Mouse (Mus musculus): Measurements from ENCODE around the gene Ifit1bl1. TPM values are rescaled to one million over a fixed set of nuclear protein-coding genes. Genes with fewer than 3 reads are reported as not detected.
A peak's percentile ranks its signal among the peaks of the same experiment; 100 is the strongest.

Ifit1bl1 gene
- polyA plus RNA-seq, 1 experiment from 2014 or later = 0.75 TPM

DNA sequence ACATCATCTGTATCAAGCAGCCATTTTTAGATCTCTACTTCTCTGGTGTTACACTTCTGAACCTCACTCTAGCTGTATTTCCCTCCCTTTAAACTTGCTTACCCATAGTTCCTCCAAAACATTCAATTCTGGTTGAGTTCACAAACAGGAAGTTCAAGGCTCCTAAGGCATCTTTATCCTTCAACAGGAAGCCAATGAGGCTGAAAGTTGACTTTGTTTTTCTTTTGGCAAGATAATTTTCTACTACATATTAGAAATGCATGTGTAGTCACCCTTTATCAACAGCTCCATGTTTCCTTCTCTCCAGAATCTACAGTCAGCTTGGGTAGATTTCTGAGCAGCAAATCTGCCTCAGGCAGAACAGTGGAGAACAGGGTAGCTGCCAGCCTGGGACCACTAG lies 39.2 kb downstream of the Ifit1bl1 start:
- no peak for TF ChIP-seq CTCF (IDR thresholded peaks at IDR 0.05; ENCODE audit: low read depth)
- 0 out of 2 replicates have a peak, but pooled peaks have one; percentile 29 for TF ChIP-seq EP300 (IDR thresholded peaks at IDR 0.05; ENCODE audit: low read depth)
- ATAC-seq = no peak
- DNase-seq = no peak

DNA sequence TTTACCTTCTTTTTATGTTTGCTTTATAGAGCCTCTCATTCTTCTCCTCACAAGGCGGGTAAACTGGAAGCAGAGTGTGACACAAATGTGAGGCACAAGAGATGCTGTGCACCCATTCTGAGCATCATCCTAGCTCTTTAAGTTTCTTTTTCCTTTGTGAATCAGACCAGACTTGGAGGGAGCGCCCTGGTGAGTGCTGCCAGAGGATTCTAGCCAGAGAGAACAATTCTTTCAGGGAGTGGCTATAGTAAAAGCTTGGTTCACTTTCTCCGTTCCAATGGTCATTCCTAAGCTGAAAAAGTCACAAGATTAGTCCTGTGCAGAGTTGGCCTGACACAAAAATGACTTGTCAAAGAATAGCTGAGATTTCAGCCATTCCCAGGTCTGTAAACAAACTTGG lies 45.1 kb downstream of the Ifit1bl1 start:
- no peak overlapping the region for H3K27ac ChIP-seq (ENCODE audit: low read depth)
- no peak overlapping the region for H3K9ac ChIP-seq (replicated peaks)
- TF ChIP-seq CTCF (IDR thresholded peaks at IDR 0.05; ENCODE audit: low read depth) (no peak), EP300 (IDR thresholded peaks at IDR 0.05; ENCODE audit: low read depth) (no peak)
- ATAC-seq (no peak), DNase-seq (no peak)
- no peaks in the 10 kb centered on the region for H3K9me3 ChIP-seq (ENCODE audit: low read length)
- H3K27me3 ChIP-seq (ENCODE audit: insufficient read depth, low read length) = no peaks in the 10 kb centered on the region
- peaks cover 7% of the 10 kb centered on the region; the same call in 1 of the 2 replicates for H3K4me1 ChIP-seq (ENCODE audit: insufficient read depth)
- 73% methylated on average over 3 of the region's 3 CpGs for WGBS (ENCODE audit: insufficient replicate concordance)
- H3K4me3 ChIP-seq (ENCODE audit: low read depth, low read length) = no peak overlapping the region
- H3K36me3 ChIP-seq (replicated peaks; ENCODE audit: insufficient read depth, low read length) = no peaks in the 10 kb centered on the region
- H3K4me2 ChIP-seq (ENCODE audit: low read depth, low read length) = no peak overlapping the region

More for the DNA sequence above, 39.2 kb downstream of the Ifit1bl1 start:
- H3K27ac ChIP-seq (ENCODE audit: low read depth) = peak overlapping the region; percentile 12; the same call in 1 of the 2 replicates
- no peaks in the 10 kb centered on the region for H3K27me3 ChIP-seq (ENCODE audit: insufficient read depth, low read length)
- H3K9ac ChIP-seq (replicated peaks) = no peak overlapping the region
- no peaks in the 10 kb centered on the region for H3K4me1 ChIP-seq (ENCODE audit: insufficient read depth)
- no peak overlapping the region for H3K4me3 ChIP-seq (ENCODE audit: low read depth, low read length)
- H3K4me2 ChIP-seq (ENCODE audit: low read depth, low read length) = no peak overlapping the region
- H3K9me3 ChIP-seq (ENCODE audit: low read length) = no peaks in the 10 kb centered on the region
- no peaks in the 10 kb centered on the region for H3K36me3 ChIP-seq (replicated peaks; ENCODE audit: insufficient read depth, low read length)

DNA sequence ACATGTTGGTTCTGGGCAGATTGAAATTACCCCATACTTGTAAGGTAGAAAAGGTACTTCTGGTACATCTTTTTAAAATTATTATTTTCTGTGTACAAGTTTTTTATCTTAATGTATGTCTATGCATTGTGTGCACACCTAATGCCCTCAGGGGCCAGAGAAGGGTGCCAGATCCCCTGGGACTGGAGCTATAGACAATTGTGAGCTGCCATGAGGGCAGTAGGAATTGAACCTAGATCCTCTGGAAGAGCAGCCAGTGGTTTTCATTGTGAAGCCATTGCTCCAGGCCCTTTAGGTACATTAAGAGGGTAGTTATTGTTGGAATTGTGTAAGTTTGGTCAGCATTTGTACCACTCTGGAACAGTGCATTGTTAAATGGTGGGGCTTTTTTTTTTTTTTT lies 47.7 kb downstream of the Ifit1bl1 start:
- ATAC-seq (no peak), DNase-seq (no peak)
- H3K27me3 ChIP-seq (ENCODE audit: insufficient read depth, low read length) = no peaks in the 10 kb centered on the region
- H3K9ac ChIP-seq (replicated peaks) = no peak overlapping the region
- H3K36me3 ChIP-seq (replicated peaks; ENCODE audit: insufficient read depth, low read length) = no peaks in the 10 kb centered on the region
- H3K4me2 ChIP-seq (ENCODE audit: low read depth, low read length) = no peak overlapping the region
- peaks cover 8% of the 10 kb centered on the region; the same call in 1 of the 2 replicates for H3K4me1 ChIP-seq (ENCODE audit: insufficient read depth)
- TF ChIP-seq EP300 (IDR thresholded peaks at IDR 0.05; ENCODE audit: low read depth) = no peak
- no peak for TF ChIP-seq CTCF (IDR thresholded peaks at IDR 0.05; ENCODE audit: low read depth)
- H3K9me3 ChIP-seq (ENCODE audit: low read length) = no peaks in the 10 kb centered on the region
- no peak overlapping the region for H3K4me3 ChIP-seq (ENCODE audit: low read depth, low read length)
- no peak overlapping the region for H3K27ac ChIP-seq (ENCODE audit: low read depth)

DNA sequence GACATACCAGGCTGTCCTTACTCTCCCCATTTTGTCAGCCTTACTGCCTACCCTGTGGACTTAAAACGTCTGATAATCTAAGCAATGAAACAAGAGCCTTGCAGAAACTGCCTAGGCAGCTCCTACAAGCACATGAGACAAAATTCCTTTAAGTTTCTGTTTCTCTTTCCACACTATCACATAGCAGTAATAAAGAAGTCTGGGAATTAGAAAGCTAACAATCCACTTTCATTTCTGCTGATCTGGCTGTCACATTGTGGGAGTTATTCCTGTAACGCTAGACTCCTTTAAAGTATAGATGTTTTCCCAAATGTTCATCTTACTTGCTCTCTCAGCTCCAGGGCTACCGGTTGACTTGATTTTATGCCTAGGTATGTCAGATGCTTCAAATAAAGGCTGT lies 48.2 kb downstream of the Ifit1bl1 start:
- peak overlapping the region; percentile 60 for H3K27ac ChIP-seq (ENCODE audit: low read depth)
- DNase-seq = no peak
- 58% methylated on average over 3 of the region's 3 CpGs for WGBS (ENCODE audit: insufficient replicate concordance)
- H3K4me2 ChIP-seq (ENCODE audit: low read depth, low read length) = peak overlapping the region; percentile 9; the same call in 1 of the 2 replicates
- no peaks in the 10 kb centered on the region for H3K36me3 ChIP-seq (replicated peaks; ENCODE audit: insufficient read depth, low read length)
- no peaks in the 10 kb centered on the region for H3K9me3 ChIP-seq (ENCODE audit: low read length)
- H3K27me3 ChIP-seq (ENCODE audit: insufficient read depth, low read length) = no peaks in the 10 kb centered on the region
- no peak overlapping the region for H3K9ac ChIP-seq (replicated peaks)
- H3K4me3 ChIP-seq (ENCODE audit: low read depth, low read length) = 0 out of 2 replicates have a peak overlapping the region, but pooled peaks have one; percentile 5
- no peak for ATAC-seq
- peaks cover 8% of the 10 kb centered on the region; the same call in 1 of the 2 replicates for H3K4me1 ChIP-seq (ENCODE audit: insufficient read depth)
- TF ChIP-seq EP300 (IDR thresholded peaks at IDR 0.05; ENCODE audit: low read depth) (no peak), CTCF (IDR thresholded peaks at IDR 0.05; ENCODE audit: low read depth) (no peak)

DNA sequence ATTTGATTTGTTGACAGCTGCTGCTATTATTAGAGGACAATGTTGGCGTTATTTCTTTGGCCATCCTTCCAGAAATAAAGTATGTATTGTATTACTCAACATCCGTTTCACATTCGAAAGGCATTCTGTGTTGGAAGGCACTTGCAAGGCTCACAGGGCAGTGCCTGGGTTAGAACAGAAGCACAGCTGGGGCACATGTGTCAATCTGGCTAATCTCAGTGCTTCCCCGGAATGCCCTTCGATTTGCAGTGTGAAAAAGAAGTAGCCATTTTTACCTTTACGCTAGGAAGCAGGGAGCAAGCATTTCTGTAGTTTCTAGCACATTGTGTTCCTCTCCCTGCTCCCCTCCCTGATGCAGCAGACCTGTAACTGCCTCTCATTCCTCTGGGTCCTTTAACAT lies 48.7 kb downstream of the Ifit1bl1 start:
- H3K27ac ChIP-seq (ENCODE audit: low read depth) = peak overlapping the region; percentile 60
- no peak for DNase-seq
- WGBS (ENCODE audit: insufficient replicate concordance) = 70% methylated on average over 6 of the region's 6 CpGs

DNA sequence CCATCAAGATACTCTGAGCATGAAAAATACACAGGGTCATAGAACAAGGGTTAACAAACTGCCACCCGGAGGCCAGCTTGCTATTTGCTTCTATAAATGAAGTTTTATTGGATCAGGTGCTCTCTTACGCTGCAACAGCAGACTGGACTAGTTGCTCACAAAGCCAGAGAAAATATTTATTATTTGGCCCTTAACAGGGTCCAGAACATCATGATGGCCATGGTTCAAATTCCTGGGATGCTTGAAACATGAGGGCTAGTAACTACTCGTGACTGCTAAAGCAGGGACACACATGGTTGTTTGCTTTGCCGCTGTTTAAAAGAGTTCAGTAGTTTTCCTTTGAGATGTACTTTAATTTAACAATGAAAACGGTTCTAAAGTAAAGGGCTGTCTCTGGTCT lies 49.8 kb downstream of the Ifit1bl1 start:
- Histone ChIP-seq H3K9ac (replicated peaks) (peak overlapping the region; percentile 21; the same call in 1 of the 2 replicates), H3K36me3 (replicated peaks; ENCODE audit: insufficient read depth, low read length) (no peaks in the 10 kb centered on the region), H3K9me3 (ENCODE audit: low read length) (no peaks in the 10 kb centered on the region), H3K27ac (ENCODE audit: low read depth) (peak overlapping the region; percentile 46; the same call in 1 of the 2 replicates), H3K4me3 (ENCODE audit: low read depth, low read length) (no peak overlapping the region), H3K27me3 (ENCODE audit: insufficient read depth, low read length) (no peaks in the 10 kb centered on the region), H3K4me2 (ENCODE audit: low read depth, low read length) (peak overlapping the region; percentile 41), H3K4me1 (ENCODE audit: insufficient read depth) (peaks cover 8% of the 10 kb centered on the region; the same call in 1 of the 2 replicates)
- DNase-seq (no peak), ATAC-seq (no peak)
- 50% methylated on average over 5 of the region's 5 CpGs for WGBS (ENCODE audit: insufficient replicate concordance)
- TF ChIP-seq EP300 (IDR thresholded peaks at IDR 0.05; ENCODE audit: low read depth) (no peak), CTCF (IDR thresholded peaks at IDR 0.05; ENCODE audit: low read depth) (no peak)

More for the DNA sequence above, 48.7 kb downstream of the Ifit1bl1 start:
- no peaks in the 10 kb centered on the region for H3K9me3 ChIP-seq (ENCODE audit: low read length)
- peaks cover 8% of the 10 kb centered on the region; the same call in 1 of the 2 replicates for H3K4me1 ChIP-seq (ENCODE audit: insufficient read depth)
- no peak overlapping the region for H3K9ac ChIP-seq (replicated peaks)
- TF ChIP-seq CTCF (IDR thresholded peaks at IDR 0.05; ENCODE audit: low read depth) (no peak), EP300 (IDR thresholded peaks at IDR 0.05; ENCODE audit: low read depth) (no peak)
- ATAC-seq = no peak
- H3K36me3 ChIP-seq (replicated peaks; ENCODE audit: insufficient read depth, low read length) = no peaks in the 10 kb centered on the region
- no peaks in the 10 kb centered on the region for H3K27me3 ChIP-seq (ENCODE audit: insufficient read depth, low read length)
- H3K4me2 ChIP-seq (ENCODE audit: low read depth, low read length) = peak overlapping the region; percentile 9; the same call in 1 of the 2 replicates
- H3K4me3 ChIP-seq (ENCODE audit: low read depth, low read length) = 0 out of 2 replicates have a peak overlapping the region, but pooled peaks have one; percentile 5
